Mouse (Mus musculus): ENCODE measurements around the gene Ttc7b. TPM values are rescaled to one million over a fixed set of nuclear protein-coding genes. Genes with fewer than 3 reads are reported as not detected.

The Ttc7b gene
- polyA plus RNA-seq, 1 experiment: 44.5 TPM

GRCm38 (mm10) chr12:100445686-100446085 is 74.9 kb downstream of the Ttc7b start:
- no peak for DNase-seq (ENCODE audit: low read depth)
- no peak for TF ChIP-seq POLR2A (IDR thresholded peaks at IDR 0.05; ENCODE audit: borderline replicate concordance, extremely low read depth, insufficient read depth, insufficient read length, poor library complexity, severe bottlenecking)
- TF ChIP-seq CTCF (IDR thresholded peaks at IDR 0.05; ENCODE audit: borderline replicate concordance, extremely low read depth, insufficient read depth, insufficient read length): no peak

- no peak for TF ChIP-seq CTCF (IDR thresholded peaks at IDR 0.05; ENCODE audit: borderline replicate concordance, extremely low read depth, insufficient read depth, insufficient read length)
- TF ChIP-seq POLR2A (IDR thresholded peaks at IDR 0.05; ENCODE audit: borderline replicate concordance, extremely low read depth, insufficient read depth, insufficient read length, poor library complexity, severe bottlenecking): no peak
- no peak for DNase-seq (ENCODE audit: low read depth)
These were observed 75.4 kb downstream of the Ttc7b start for GRCm38 (mm10) chr12:100445271-100445670.

GRCm38 (mm10) chr12:100444671-100445165 is 75.9 kb downstream of the Ttc7b start:
- DNase-seq (ENCODE audit: low read depth): no peak
- no peak for TF ChIP-seq POLR2A (IDR thresholded peaks at IDR 0.05; ENCODE audit: borderline replicate concordance, extremely low read depth, insufficient read depth, insufficient read length, poor library complexity, severe bottlenecking)
- TF ChIP-seq CTCF (IDR thresholded peaks at IDR 0.05; ENCODE audit: borderline replicate concordance, extremely low read depth, insufficient read depth, insufficient read length): no peak

DNA sequence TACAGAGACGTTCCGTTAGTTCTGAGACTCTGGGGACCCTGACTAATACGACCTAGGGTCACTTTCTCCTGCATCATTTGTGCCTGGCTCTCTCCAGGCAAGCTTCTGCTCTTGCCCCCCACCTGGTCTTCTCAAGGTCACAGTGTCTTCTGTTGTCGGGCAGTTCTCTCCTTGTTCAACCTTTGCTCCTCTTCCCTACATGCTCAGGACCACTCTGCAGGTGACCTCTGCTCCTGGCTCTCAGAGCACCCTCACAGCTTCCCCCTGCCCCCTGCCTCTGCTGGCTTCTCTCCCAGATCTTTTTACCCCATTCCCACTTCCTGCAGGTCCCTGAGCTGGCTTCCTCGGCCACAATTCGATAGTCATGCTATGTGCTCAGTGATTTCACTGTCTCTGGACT is 77.2 kb downstream of the Ttc7b start:
- TF ChIP-seq CTCF (IDR thresholded peaks at IDR 0.05; ENCODE audit: borderline replicate concordance, extremely low read depth, insufficient read depth, insufficient read length): no peak
- TF ChIP-seq POLR2A (IDR thresholded peaks at IDR 0.05; ENCODE audit: borderline replicate concordance, extremely low read depth, insufficient read depth, insufficient read length, poor library complexity, severe bottlenecking): no peak
- DNase-seq (ENCODE audit: low read depth): no peak

- TF ChIP-seq CTCF (IDR thresholded peaks at IDR 0.05; ENCODE audit: borderline replicate concordance, extremely low read depth, insufficient read depth, insufficient read length) (no peak), POLR2A (IDR thresholded peaks at IDR 0.05; ENCODE audit: borderline replicate concordance, extremely low read depth, insufficient read depth, insufficient read length, poor library complexity, severe bottlenecking) (no peak)
- DNase-seq (ENCODE audit: low read depth): no peak
These were observed 79.0 kb downstream of the Ttc7b start for GRCm38 (mm10) chr12:100441609-100442008.

DNA sequence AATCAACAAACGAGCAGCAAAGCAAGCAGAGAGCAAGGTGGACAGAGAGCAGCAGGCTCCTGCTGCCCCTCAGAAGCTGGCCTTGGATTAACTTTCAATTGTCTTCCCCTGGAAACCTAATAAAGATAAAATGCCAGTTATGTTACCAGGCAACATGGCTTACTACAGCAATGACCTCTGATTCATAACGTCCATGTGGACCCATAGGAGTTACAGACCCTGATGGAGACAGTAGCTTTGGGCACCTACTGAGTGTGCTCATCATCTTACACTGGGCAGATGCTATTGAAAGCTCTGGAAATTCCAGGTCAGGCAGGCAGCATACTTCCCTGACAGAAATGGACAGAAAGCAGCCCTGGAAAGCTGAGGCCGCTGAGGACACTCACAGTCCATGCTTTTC is 80.7 kb downstream of the Ttc7b start:
- DNase-seq (ENCODE audit: low read depth): no peak
- TF ChIP-seq POLR2A (IDR thresholded peaks at IDR 0.05; ENCODE audit: borderline replicate concordance, extremely low read depth, insufficient read depth, insufficient read length, poor library complexity, severe bottlenecking): no peak
- no peak for TF ChIP-seq CTCF (IDR thresholded peaks at IDR 0.05; ENCODE audit: borderline replicate concordance, extremely low read depth, insufficient read depth, insufficient read length)

DNA sequence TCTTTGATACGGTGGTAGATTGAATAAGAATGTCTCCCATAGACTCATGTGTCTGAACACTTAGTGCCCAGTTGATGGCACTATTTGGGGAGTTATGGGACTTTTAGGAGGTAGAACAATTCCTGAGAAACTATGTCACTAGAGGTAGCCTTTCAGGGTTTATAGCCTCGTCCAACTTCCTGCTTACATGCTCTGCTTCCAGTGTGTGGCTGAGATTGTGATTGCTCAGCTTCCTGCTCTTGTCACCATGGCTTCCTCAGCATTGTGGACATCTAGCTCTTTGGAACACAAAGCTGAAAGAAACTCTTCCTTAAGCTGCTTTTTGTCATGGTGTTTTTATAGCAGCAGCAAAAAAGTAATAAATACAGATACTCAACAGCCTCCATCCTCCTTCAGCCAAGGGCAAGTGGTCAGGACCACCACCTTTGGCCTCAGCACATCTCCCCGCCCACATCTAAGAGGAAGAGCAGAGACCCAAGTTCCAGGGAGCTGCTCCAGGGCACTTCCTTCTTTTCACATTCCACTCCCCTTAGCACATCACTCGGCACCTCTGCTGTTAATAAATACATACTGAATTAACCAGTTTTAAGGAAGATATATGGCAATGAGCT is 81.4 kb downstream of the Ttc7b start:
- no peak for TF ChIP-seq POLR2A (IDR thresholded peaks at IDR 0.05; ENCODE audit: borderline replicate concordance, extremely low read depth, insufficient read depth, insufficient read length, poor library complexity, severe bottlenecking)
- DNase-seq (ENCODE audit: low read depth): no peak

GRCm38 (mm10) chr12:100438509-100438908 is 82.1 kb downstream of the Ttc7b start:
- TF ChIP-seq CTCF (IDR thresholded peaks at IDR 0.05; ENCODE audit: borderline replicate concordance, extremely low read depth, insufficient read depth, insufficient read length) (no peak), POLR2A (IDR thresholded peaks at IDR 0.05; ENCODE audit: borderline replicate concordance, extremely low read depth, insufficient read depth, insufficient read length, poor library complexity, severe bottlenecking) (no peak)

DNA sequence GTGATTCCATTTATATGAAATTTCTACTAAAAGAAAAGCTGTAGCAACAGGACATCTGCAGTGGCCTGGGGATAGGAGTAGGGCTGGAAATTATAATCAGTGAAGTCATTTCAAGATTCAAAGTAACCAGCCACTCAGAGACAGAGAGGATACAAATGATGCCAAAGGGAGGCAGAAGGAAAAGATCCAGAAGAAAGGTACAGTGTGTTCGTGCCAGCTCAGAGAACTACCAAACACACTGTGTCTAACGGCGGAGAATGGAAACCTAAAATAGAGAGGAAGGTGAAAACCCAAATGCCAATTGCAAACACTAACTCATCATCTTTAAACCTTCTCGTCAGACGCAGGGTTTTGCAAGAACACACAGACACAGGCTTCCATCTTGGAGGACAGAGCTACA is 82.8 kb downstream of the Ttc7b start:
- no peak for DNase-seq (ENCODE audit: low read depth)
- TF ChIP-seq POLR2A (IDR thresholded peaks at IDR 0.05; ENCODE audit: borderline replicate concordance, extremely low read depth, insufficient read depth, insufficient read length, poor library complexity, severe bottlenecking) (no peak), CTCF (IDR thresholded peaks at IDR 0.05; ENCODE audit: borderline replicate concordance, extremely low read depth, insufficient read depth, insufficient read length) (no peak)

More at GRCm38 (mm10) chr12:100438509-100438908, 82.1 kb downstream of the Ttc7b start:
- DNase-seq (ENCODE audit: low read depth): no peak

DNA sequence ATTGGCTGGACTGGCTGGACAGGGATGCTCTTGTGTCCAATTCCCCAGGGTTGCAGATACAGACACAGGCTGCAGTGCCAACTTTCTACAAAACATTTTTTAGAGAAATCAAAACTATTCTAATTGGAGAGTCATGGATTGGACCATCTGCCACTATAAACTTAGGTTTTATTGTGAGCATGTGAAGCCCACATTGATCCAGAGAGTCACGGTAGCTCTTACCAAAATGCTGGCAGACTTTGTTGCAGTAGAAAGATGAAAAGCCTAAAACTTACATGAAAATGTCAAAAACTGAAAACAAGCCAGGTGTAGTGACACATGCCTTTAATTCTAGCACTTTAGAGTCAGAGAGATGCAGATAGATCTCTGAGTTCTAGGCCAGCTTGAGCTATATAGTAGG is 84.9 kb downstream of the Ttc7b start:
- TF ChIP-seq POLR2A (IDR thresholded peaks at IDR 0.05; ENCODE audit: borderline replicate concordance, extremely low read depth, insufficient read depth, insufficient read length, poor library complexity, severe bottlenecking): no peak
- TF ChIP-seq CTCF (IDR thresholded peaks at IDR 0.05; ENCODE audit: borderline replicate concordance, extremely low read depth, insufficient read depth, insufficient read length): no peak
- no peak for DNase-seq (ENCODE audit: low read depth)

DNA sequence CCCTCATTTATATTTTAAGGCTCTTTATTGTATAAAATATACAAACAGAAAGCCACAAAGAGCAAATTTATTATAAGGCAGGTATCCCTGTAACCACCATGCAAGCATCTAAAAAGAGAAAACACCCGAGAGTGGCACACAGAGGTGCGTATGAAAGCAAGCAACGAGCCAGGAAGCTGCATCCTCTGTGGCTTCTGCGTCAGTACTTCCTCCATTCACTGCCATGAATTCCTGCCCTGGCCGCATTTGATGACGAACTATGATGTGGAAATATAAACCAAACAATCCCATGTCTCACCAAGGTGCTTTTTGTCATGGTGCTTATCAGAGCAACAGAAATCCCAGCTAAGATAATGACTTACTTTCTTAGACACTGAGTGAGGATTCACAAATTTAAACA is 88.8 kb downstream of the Ttc7b start:
- TF ChIP-seq POLR2A (IDR thresholded peaks at IDR 0.05; ENCODE audit: borderline replicate concordance, extremely low read depth, insufficient read depth, insufficient read length, poor library complexity, severe bottlenecking) (no peak), CTCF (IDR thresholded peaks at IDR 0.05; ENCODE audit: borderline replicate concordance, extremely low read depth, insufficient read depth, insufficient read length) (no peak)
- no peak for DNase-seq (ENCODE audit: low read depth)

- no peak for TF ChIP-seq CTCF (IDR thresholded peaks at IDR 0.05; ENCODE audit: borderline replicate concordance, extremely low read depth, insufficient read depth, insufficient read length)
- no peak for TF ChIP-seq POLR2A (IDR thresholded peaks at IDR 0.05; ENCODE audit: borderline replicate concordance, extremely low read depth, insufficient read depth, insufficient read length, poor library complexity, severe bottlenecking)
- DNase-seq (ENCODE audit: low read depth): no peak
These were observed 91.1 kb downstream of the Ttc7b start for GRCm38 (mm10) chr12:100429414-100430114.

All from brain, embryonic 14.5 days (tissue).